Mouse (Mus musculus): ENCODE results near the gene Magi2. TPM values are rescaled to one million over a fixed set of nuclear protein-coding genes. Genes with fewer than 3 reads are reported as not detected.

Gene Magi2
- polyA plus RNA-seq, 1 experiment = 0.48 TPM

DNA sequence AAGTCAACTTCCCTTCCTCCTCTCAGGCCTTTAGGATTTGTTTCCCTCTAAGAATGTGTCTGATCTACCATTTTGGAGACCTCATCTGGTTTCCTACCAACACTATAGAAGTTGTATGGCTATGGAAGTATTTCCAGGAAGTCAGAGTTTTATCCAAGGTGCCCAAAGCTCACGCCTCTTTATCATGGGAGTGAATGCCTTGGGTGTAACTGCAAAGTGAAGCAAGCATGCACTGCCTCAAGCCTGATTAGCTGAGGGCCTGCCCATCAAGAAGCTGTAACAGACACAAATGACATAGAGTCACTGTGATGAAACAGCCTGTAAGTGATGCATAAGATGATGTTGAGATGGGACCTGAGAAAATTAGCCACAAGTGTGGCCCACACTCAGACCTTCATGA lies 1416.9 kb downstream of the Magi2 start:
- Histone ChIP-seq H3K27me3 (ENCODE audit: control insufficient read depth, insufficient read depth, insufficient read length) (no peaks in the 10 kb centered on the region), H3K36me3 (ENCODE audit: control insufficient read depth, insufficient read depth) (no peaks in the 10 kb centered on the region), H3K4me2 (ENCODE audit: low read depth) (no peak overlapping the region), H3K4me3 (no peak overlapping the region), H3K79me2 (ENCODE audit: control insufficient read depth, insufficient read depth) (no peaks in the 10 kb centered on the region), H3ac (ENCODE audit: control insufficient read depth, insufficient read length) (no peak overlapping the region)
- TF ChIP-seq TCF12 (IDR thresholded peaks at IDR 0.05; ENCODE audit: insufficient read depth, poor library complexity, severe bottlenecking) (no peak), SRF (IDR thresholded peaks at IDR 0.05; ENCODE audit: control insufficient read depth, insufficient read length, low read depth) (no peak), MYOG (IDR thresholded peaks at IDR 0.05; ENCODE audit: control insufficient read depth in 1 of 3, insufficient read depth in 1 of 3, insufficient read length in 2 of 3, low read depth in 2 of 3) (no peak), E2F4 (IDR thresholded peaks at IDR 0.05; ENCODE audit: insufficient read depth) (no peak), POLR2A (IDR thresholded peaks at IDR 0.05; ENCODE audit: insufficient read length, low read depth) (no peak), MYOD1 (IDR thresholded peaks at IDR 0.05; ENCODE audit: control insufficient read depth in 1 of 3, insufficient read length in 2 of 3, low read depth in 2 of 3) (no peak), USF1 (IDR thresholded peaks at IDR 0.05; ENCODE audit: low read depth) (no peak), REST (IDR thresholded peaks at IDR 0.05; ENCODE audit: insufficient read depth, insufficient read length) (no peak)

DNA sequence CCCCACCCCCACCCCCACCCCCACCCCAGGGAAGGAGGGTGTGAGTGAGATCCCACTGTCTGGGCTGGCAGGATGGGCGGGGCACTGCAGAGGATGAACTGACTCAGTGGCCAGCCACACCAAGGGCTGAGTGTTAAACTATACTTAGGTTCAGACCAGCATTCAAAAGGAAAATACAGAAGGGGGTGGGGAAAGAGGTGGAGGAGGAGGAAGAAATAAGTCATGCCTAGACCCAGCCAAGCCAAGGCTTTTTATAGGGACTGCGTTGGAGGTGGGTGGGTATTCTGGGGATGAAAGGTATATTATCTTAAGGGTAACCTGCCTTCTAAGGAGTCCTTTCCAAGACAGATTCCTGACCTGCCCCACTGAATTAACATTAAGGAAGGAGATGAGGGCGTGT lies 1420.1 kb downstream of the Magi2 start:
- Histone ChIP-seq H3K4me3 (no peak overlapping the region), H3K79me2 (ENCODE audit: control insufficient read depth, insufficient read depth) (no peaks in the 10 kb centered on the region), H3K4me2 (ENCODE audit: low read depth) (no peak overlapping the region), H3K27me3 (ENCODE audit: control insufficient read depth, insufficient read depth, insufficient read length) (no peaks in the 10 kb centered on the region), H3ac (ENCODE audit: control insufficient read depth, insufficient read length) (no peak overlapping the region), H3K36me3 (ENCODE audit: control insufficient read depth, insufficient read depth) (no peaks in the 10 kb centered on the region)
- TF ChIP-seq TCF12 (IDR thresholded peaks at IDR 0.05; ENCODE audit: insufficient read depth, poor library complexity, severe bottlenecking) (no peak), MYOD1 (IDR thresholded peaks at IDR 0.05; ENCODE audit: control insufficient read depth in 1 of 3, insufficient read length in 2 of 3, low read depth in 2 of 3) (no peak), REST (IDR thresholded peaks at IDR 0.05; ENCODE audit: insufficient read depth, insufficient read length) (no peak), TCF3 (IDR thresholded peaks at IDR 0.05; ENCODE audit: insufficient read length, low read depth) (no peak), MYOG (IDR thresholded peaks at IDR 0.05; ENCODE audit: control insufficient read depth in 1 of 3, insufficient read depth in 1 of 3, insufficient read length in 2 of 3, low read depth in 2 of 3) (no peak), POLR2A (IDR thresholded peaks at IDR 0.05; ENCODE audit: insufficient read length, low read depth) (no peak), CEBPB (IDR thresholded peaks at IDR 0.05; ENCODE audit: insufficient read depth, poor library complexity, severe bottlenecking) (no peak), USF1 (IDR thresholded peaks at IDR 0.05; ENCODE audit: low read depth) (no peak), MAX (IDR thresholded peaks at IDR 0.05; ENCODE audit: low read depth) (no peak), POLR2AphosphoS2 (IDR thresholded peaks at IDR 0.05; ENCODE audit: insufficient read length, low read depth) (no peak), SRF (IDR thresholded peaks at IDR 0.05; ENCODE audit: control insufficient read depth, insufficient read length, low read depth) (no peak), E2F4 (IDR thresholded peaks at IDR 0.05; ENCODE audit: insufficient read depth) (no peak)

GRCm38 (mm10) chr5:20653425-20654185 lies 1426.8 kb downstream of the Magi2 start:
- Histone ChIP-seq H3K4me2 (ENCODE audit: low read depth) (no peak overlapping the region), H3ac (ENCODE audit: control insufficient read depth, insufficient read length) (no peak overlapping the region), H3K4me3 (no peak overlapping the region), H3K27me3 (ENCODE audit: control insufficient read depth, insufficient read depth, insufficient read length) (no peaks in the 10 kb centered on the region), H3K79me2 (ENCODE audit: control insufficient read depth, insufficient read depth) (no peaks in the 10 kb centered on the region), H3K36me3 (ENCODE audit: control insufficient read depth, insufficient read depth) (no peaks in the 10 kb centered on the region)
- TF ChIP-seq POLR2AphosphoS2 (IDR thresholded peaks at IDR 0.05; ENCODE audit: insufficient read length, low read depth) (no peak), TCF3 (IDR thresholded peaks at IDR 0.05; ENCODE audit: insufficient read length, low read depth) (no peak), USF1 (IDR thresholded peaks at IDR 0.05; ENCODE audit: low read depth) (no peak), TCF12 (IDR thresholded peaks at IDR 0.05; ENCODE audit: insufficient read depth, poor library complexity, severe bottlenecking) (no peak), CEBPB (IDR thresholded peaks at IDR 0.05; ENCODE audit: insufficient read depth, poor library complexity, severe bottlenecking) (no peak), MYOD1 (IDR thresholded peaks at IDR 0.05; ENCODE audit: control insufficient read depth in 1 of 3, insufficient read length in 2 of 3, low read depth in 2 of 3) (no peak), POLR2A (IDR thresholded peaks at IDR 0.05; ENCODE audit: insufficient read length, low read depth) (no peak), MAX (IDR thresholded peaks at IDR 0.05; ENCODE audit: low read depth) (no peak), MYOG (IDR thresholded peaks at IDR 0.05; ENCODE audit: control insufficient read depth in 1 of 3, insufficient read depth in 1 of 3, insufficient read length in 2 of 3, low read depth in 2 of 3) (no peak), REST (IDR thresholded peaks at IDR 0.05; ENCODE audit: insufficient read depth, insufficient read length) (no peak), SRF (IDR thresholded peaks at IDR 0.05; ENCODE audit: control insufficient read depth, insufficient read length, low read depth) (no peak), E2F4 (IDR thresholded peaks at IDR 0.05; ENCODE audit: insufficient read depth) (no peak)

- H3ac ChIP-seq (ENCODE audit: control insufficient read depth, insufficient read length) = no peak overlapping the region
- no peaks in the 10 kb centered on the region for H3K36me3 ChIP-seq (ENCODE audit: control insufficient read depth, insufficient read depth)
- no peak overlapping the region for H3K4me3 ChIP-seq
- TF ChIP-seq SRF (IDR thresholded peaks at IDR 0.05; ENCODE audit: control insufficient read depth, insufficient read length, low read depth) = no peak
- no peaks in the 10 kb centered on the region for H3K27me3 ChIP-seq (ENCODE audit: control insufficient read depth, insufficient read depth, insufficient read length)
- H3K4me2 ChIP-seq (ENCODE audit: low read depth) = no peak overlapping the region
- no peaks in the 10 kb centered on the region for H3K79me2 ChIP-seq (ENCODE audit: control insufficient read depth, insufficient read depth)
Measured at GRCm38 (mm10) chr5:20654766-20655472, 1428.1 kb downstream of the Magi2 start.

All from myocyte (in vitro differentiated cells).